8 mouse cellular contexts compared by ENCODE assay signal in the genomic region with DNA sequence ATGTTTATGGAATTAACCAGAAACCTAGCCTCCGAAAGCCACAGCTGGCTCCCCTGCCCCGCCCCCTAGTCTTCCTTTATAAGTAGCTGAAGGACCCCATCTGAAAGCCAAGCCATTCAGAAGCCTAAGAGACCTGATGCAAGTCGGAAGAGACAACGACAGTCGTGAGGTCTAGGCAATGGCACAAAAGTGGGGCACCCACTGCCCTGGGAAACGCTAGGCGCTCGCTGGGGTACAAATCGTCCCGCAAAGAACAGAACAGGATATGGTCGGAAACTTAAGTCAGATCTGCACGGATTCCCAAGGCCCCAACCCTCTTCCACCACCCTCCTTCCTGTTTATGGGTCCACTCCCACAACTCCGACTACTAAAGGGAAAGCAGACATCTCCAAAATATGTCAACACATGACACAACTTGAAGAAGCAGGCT. TPM values are rescaled to one million over a fixed set of nuclear protein-coding genes. Genes with fewer than 3 reads are reported as not detected.
DNase-seq lines count a peak whose midpoint lies in the region; ATAC-seq and TF ChIP-seq lines count a peak whose summit lies in the region.

No protein-coding gene starts in this region.

- intact Hi-C loops in left cerebral cortex, adult 2 months (cut with DNase I) = loop anchor here (2.0 to 5.0 kb wide), 3 partner anchors 44 to 94 kb away; no protein-coding TSS in a partner anchor
- intact Hi-C loops in left cerebral cortex, postnatal 36 days (cut with DNase I) = loop anchor here (5.0 kb wide), 3 partner anchors 64 to 99 kb away; no protein-coding TSS in a partner anchor

- 7% methylated on average over 13 of the region's 13 CpGs for WGBS in liver, embryonic 12.5 days (ENCODE audit: insufficient replicate concordance)
- 2% methylated on average over 13 of the region's 13 CpGs for WGBS in small intestine, adult 2 months

- peaks cover 3% of the 10 kb centered on the region; the same call in 1 of the 2 replicates for H3K36me3 ChIP-seq in liver, embryonic 12.5 days
- H3K36me3 ChIP-seq in small intestine, adult 2 months (ENCODE audit: control insufficient read depth, insufficient read depth, low read length) = no peaks in the 10 kb centered on the region

- no peak for TF ChIP-seq POLR2A in bone marrow macrophage, adult 2 months (IDR thresholded peaks at IDR 0.05; ENCODE audit: borderline replicate concordance, low read depth, low read length)
- TF ChIP-seq POLR2A in small intestine, adult 2 months (IDR thresholded peaks at IDR 0.05; ENCODE audit: low read depth, low read length) = no peak

- H3K9ac ChIP-seq in liver, embryonic 12.5 days = peak overlapping the region; percentile 86

- peak overlapping the region; percentile 95 for H3K27ac ChIP-seq in left cerebral cortex, adult 2 months
- peak overlapping the region; percentile 73 for H3K27ac ChIP-seq in bone marrow macrophage, adult 2 months (ENCODE audit: insufficient read depth, low read depth, low read length)
- peak overlapping the region; percentile 82 for H3K27ac ChIP-seq in liver, embryonic 12.5 days
- peak overlapping the region; percentile 84 for H3K27ac ChIP-seq in small intestine, adult 2 months (ENCODE audit: insufficient read depth, low read depth, low read length)

- peak overlapping the region; percentile 85 for H3K4me3 ChIP-seq in left cerebral cortex, adult 2 months
- H3K4me3 ChIP-seq in bone marrow macrophage, adult 2 months (ENCODE audit: insufficient read depth, low read length) = peak overlapping the region; percentile 92
- peak overlapping the region; percentile 86 for H3K4me3 ChIP-seq in liver, embryonic 12.5 days
- peak overlapping the region; percentile 96 for H3K4me3 ChIP-seq in small intestine, adult 2 months (ENCODE audit: low read depth, low read length)

- no peak for DNase-seq in left cerebral cortex, adult 2 months (ENCODE audit: extremely low spot score in 1 of 2, low spot score in 2 of 2)
- no peak for DNase-seq in left cerebral cortex, postnatal 36 days (ENCODE audit: low spot score in 2 of 2)
- DNase-seq in gastrocnemius, postnatal 25 days = peak; percentile 18
- DNase-seq in layer of hippocampus, adult 9-11 months = no peak
- no peak for DNase-seq in right cerebral cortex, postnatal 36 days (ENCODE audit: low spot score in 2 of 2)

- no peak for TF ChIP-seq CTCF in left cerebral cortex, adult 2 months (IDR thresholded peaks at IDR 0.05)
- no peak for TF ChIP-seq CTCF in bone marrow macrophage, adult 2 months (IDR thresholded peaks at IDR 0.05; ENCODE audit: low read depth, low read length)
- TF ChIP-seq CTCF in small intestine, adult 2 months (IDR thresholded peaks at IDR 0.05; ENCODE audit: extremely low read depth, insufficient read length, insufficient replicate concordance, low read depth, low read length) = no peak

- no peaks in the 10 kb centered on the region for H3K27me3 ChIP-seq in liver, embryonic 12.5 days (replicated peaks)
- H3K27me3 ChIP-seq in small intestine, adult 2 months (ENCODE audit: control insufficient read depth, insufficient read depth, low read length) = no peaks in the 10 kb centered on the region

- ATAC-seq in liver, embryonic 12.5 days = peak; percentile 11; the same call in 1 of the 2 replicates

- peak overlapping the region; percentile 96 for H3K4me2 ChIP-seq in liver, embryonic 12.5 days

- peaks cover 31% of the 10 kb centered on the region for H3K4me1 ChIP-seq in bone marrow macrophage, adult 2 months (ENCODE audit: control insufficient read depth, insufficient read depth, low read length)
- H3K4me1 ChIP-seq in liver, embryonic 12.5 days = peaks cover 42% of the 10 kb centered on the region
- H3K4me1 ChIP-seq in small intestine, adult 2 months (ENCODE audit: control insufficient read depth, insufficient read depth, insufficient read length, low read length) = peaks cover 13% of the 10 kb centered on the region

- H3K9me3 ChIP-seq in liver, embryonic 12.5 days (replicated peaks) = no peaks in the 10 kb centered on the region

RNA-seq across cellular contexts. Expression of a gene that starts 1.3 kb away (rescaled TPM):
- 10 to 100 TPM; 14.8 to 16.3 TPM for total RNA-seq in left cerebral cortex, adult 2 months (2021)
- total RNA-seq in left cerebral cortex, postnatal 36 days (2021) = 10 to 100 TPM; 13.5 to 21.5 TPM
- 21.3 and 21.8 TPM in 2 replicates for polyA plus RNA-seq in bone marrow macrophage, adult 2 months (2012; ENCODE audit: insufficient read depth, insufficient read length, missing spikeins)
- total RNA-seq in gastrocnemius, postnatal 25 days (2021) = 1 to 10 TPM; 4.1 to 4.2 TPM
- polyA plus RNA-seq in liver, embryonic 12.5 days (2016; fragmentation: Nextera tagmentation; extraction: Ambion mirVana) = 6.5 and 7.8 TPM in 2 replicates
- 3.5 and 6.1 TPM in 2 replicates for polyA plus RNA-seq in small intestine, adult 2 months (2012; rRNA removed)
